Mouse (Mus musculus) erythroid progenitor cell, adult 5-6 weeks (primary cell): Measurements from ENCODE around the gene Spryd7. TPM values are rescaled to one million over a fixed set of nuclear protein-coding genes. Genes with fewer than 3 reads are reported as not detected.
"Not testable (repeated sequence)": the region's sequence is repeated elsewhere in the genome, so short reads cannot be mapped to it uniquely, and the experiment has no call there.

Experiments used
- ATAC-seq: replicated peaks from 2 replicates; pipeline ENCODE4 v1.8.0; 2016; ENCODE audit warnings: moderate number of reproducible peaks, mild to moderate bottlenecking, moderate TSS enrichment, inconsistent platforms; ENCODE audit not compliant: poor library complexity, low FRiP score, severe bottlenecking
- total RNA-seq, 2 experiments: library from RNA; stranded (forward) in 1 of 2; stranded (reverse) in 1 of 2; fragments of 150-400 nt in 1 of 2; fragments of 186-747, 209-891 nt in 1 of 2; gene quantifications; 2 replicates each; pipeline versions ENCODE4 v1.2.3 to v1.2.4; 2015 to 2017; ENCODE audit warnings: low replicate concordance in 2 of 2

The Spryd7 gene
- total RNA-seq (2015; ENCODE audit: low replicate concordance) = 1.4 TPM in 1 of 2 replicates, not detected in the other
- 0.77 and 3.3 TPM in 2 replicates for total RNA-seq (2017; ENCODE audit: low replicate concordance)

DNA sequence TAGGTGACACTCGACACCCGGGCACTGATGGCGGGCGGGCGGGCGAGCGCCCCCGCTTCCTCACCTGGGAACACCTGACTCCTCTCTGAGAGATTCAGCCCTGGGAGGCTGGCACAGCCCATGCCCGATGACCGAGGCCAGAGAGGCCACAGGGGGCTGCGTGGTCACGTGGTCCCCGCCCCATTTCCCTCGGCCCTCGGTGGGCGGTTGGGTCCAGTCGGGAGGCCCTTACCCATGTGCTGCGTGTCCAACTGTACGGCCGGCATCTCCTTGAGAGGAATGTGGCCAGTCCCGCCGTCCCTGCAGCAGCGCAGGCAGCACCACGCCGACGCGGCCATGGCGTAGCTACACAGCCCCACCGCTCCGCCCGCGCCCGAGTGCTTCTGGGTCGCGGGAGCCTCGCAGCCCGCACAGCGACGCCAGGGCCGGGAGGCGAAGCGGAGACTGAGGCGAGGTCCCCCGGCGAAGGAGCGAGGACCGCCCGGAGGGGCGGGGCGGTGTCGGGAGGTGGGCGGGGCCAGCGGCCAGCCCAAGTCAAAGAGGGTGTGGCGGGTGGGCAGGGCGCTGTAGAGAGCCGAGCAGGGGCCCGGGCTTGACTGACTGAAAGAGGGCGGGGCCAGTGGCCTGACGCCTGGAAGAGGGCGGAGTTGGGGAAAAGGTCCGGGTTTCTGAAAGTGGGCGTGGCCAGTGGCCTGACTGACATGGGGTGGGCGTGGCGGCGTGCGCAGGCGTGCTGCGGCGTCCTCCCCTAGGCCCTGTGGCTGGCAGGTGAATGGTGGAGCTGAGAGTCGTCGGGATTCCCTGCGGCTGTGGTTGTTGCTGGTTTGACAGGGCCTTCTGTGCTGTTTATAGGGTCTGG lies at the start of gene Spryd7:
TSS of gene Spryd7 (minus strand) at position 598 of the 859 bp plus-strand sequence.
- ATAC-seq = peak; percentile 93

DNA sequence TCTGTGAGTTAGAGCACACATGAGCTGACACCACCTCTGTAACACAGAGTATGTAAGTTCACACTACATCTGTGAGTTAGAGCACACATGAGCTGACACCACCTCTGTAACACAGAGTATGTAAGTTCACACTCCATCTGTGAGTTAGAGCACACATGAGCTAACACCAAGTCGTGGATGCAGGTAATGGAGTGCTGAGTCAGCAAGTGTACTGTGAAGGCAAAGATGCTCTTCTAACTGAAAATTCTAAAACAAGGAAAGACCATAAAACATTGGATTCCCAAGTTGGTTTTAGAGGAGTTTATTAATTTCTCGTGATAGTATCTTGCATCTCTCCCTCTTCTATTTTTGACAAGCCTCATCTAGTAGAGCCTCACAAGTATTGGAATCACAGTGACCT lies 49.4 kb upstream of the Spryd7 start:
- ATAC-seq = not testable (repeated sequence)

GRCm38 (mm10) chr14:61604081-61604480 lies 47.4 kb upstream of the Spryd7 start:
- no peak for ATAC-seq

- ATAC-seq = no peak
These were observed 46.5 kb upstream of the Spryd7 start for GRCm38 (mm10) chr14:61603069-61603755.

DNA sequence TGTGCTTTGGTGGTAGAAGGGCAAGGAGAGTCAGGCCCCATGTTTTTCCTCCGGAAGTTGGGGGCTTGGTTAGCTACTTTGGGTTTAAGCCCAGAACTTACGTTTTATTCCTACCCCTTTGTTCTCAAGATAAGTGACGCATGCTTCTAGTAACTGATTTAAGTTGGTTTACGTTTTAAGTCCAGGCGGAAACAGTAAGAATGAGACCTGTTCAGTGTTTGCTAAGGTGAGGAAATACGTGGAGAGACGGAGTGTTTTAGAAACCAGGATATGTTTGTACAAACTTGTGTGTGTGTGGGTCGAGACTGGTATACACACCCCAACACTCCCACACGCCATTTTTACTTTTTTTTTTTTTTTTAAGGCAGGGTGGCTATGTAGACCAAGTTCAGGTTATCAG lies 44.7 kb upstream of the Spryd7 start:
- no peak for ATAC-seq

DNA sequence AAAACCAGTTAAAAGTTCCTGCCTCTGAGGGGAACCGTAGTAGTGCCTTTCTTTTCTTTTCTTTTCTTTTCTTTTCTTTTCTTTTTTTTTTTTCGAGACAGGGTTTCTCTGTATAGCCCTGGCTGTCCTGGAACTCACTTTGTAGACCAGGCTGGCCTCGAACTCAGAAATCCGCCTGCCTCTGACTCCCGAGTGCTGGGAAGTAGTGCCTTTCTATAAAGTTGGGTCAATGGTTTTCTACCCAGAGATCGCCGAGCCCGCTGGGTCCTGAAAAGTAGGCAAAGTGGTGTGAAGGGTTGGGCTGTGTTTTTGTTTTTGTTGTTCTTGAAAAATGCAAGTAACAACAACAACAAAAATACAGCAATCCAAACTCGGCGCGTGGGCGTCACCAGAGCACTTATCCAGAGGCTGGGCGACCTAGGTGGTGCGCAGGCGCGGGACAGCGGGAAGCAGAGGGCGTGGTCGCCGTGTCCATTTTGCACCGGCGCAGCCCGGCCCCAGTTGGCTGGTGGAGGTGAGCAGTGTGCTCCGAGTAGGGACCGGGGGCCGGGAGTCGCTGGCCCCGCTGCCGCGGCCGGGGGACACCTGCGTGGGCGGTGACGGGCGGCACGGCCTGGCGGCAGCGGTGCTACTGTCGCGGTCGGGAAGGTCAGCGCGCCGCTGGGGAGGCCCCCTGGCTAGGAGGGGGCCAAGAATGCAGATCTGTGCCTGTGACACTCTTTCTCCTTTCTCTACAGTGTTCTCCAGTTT lies 42.5 kb upstream of the Spryd7 start:
- peak; percentile 100 for ATAC-seq

- ATAC-seq = no peak
These were observed 41.3 kb upstream of the Spryd7 start, which contains the start of gene Trim13 for GRCm38 (mm10) chr14:61597968-61598367. Gene Trim13, plus strand, starts transcription at chr14:61598247.

DNA sequence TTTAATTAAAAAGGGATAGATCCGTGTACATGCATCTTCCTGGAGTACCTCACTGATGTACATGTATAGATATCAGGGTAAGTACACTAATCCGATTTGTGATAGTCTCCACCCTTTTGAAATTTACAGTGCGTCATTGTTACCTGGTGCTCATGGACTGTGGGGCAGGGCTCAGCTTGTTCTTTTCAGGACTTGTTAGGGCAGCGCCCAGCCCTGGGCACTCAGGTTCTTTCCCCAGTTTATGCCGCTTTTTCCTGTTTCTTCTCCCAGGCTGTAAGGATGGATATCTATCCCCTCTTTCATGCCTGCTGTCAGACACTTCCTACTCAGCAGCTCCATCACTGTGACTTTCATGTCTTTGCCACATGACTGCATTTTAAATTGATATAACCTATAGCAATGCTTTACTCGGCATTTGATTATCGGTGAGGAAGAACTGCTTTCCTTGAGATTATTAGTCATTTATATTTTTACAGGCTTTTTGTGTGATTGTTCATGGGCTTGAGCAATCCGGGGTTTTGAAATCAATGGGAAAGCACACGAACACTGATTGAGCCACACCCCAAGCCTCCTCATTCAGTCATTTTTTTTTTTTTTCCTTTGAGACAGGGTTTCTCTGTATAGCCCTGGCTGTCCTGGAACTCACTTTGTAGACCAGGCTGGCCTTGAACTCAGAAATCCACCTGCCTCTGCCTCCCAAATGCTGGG lies 40.2 kb upstream of the Spryd7 start:
- ATAC-seq = no peak

GRCm38 (mm10) chr14:61589288-61590065 lies 32.8 kb upstream of the Spryd7 start:
- no peak for ATAC-seq

DNA sequence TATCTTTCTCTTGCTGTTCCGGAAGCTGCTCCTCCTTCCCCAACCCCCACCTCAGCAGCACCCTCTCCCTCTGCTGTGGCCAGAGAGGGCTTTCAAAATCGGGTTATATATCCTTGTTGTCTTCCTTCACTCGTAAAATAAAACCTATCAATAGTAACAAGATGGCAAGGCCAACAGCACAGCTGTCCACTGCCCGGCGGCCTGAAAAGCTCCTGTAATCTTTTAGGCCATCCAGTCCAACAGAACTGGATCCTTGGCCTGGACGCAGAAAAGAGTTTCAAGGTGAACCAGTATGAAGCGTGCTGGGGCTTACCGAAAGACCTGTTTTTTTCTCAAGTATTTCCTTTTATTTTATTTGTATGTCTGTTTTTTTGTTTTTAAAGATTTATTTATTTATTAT lies 19.3 kb upstream of the Spryd7 start:
- ATAC-seq = no peak

DNA sequence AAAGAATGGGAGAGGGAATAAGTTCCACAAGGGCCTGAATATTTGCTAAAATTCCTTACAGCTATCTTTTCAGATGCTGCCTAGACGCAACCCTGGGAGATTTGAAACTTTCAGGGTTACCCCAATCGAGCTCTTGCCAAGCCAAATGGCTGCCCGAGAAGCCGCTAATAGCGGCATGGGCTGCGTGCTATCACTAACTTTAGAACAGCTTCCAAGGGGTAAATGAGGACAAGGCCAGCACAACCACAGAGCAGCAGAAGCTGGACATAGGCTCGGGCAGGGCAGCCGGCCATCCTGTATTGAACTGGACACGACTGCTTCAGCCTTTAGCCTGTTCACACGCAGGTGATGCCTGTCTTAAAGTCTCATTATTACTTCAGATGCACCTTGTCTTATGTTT lies 18.4 kb upstream of the Spryd7 start:
- ATAC-seq = no peak

DNA sequence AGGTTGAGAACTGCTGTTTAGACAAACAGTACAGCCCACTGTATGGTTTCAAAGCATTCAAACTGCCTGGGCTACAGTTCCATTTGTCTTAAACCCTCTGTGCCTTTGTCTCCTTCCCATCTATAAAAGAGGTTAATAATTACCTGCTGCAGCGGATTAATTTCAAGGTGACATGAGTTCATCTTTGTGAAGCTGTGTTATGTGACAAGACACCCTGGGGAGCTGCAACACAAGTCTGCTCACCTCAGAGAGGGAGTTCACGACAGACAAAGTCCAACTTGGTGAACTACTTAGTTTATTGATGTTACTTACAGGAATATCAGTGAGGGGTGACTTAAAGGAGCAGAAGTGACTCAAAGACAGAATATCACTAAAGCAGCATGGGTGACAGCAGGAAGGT lies 15.4 kb upstream of the Spryd7 start:
- ATAC-seq = no peak

DNA sequence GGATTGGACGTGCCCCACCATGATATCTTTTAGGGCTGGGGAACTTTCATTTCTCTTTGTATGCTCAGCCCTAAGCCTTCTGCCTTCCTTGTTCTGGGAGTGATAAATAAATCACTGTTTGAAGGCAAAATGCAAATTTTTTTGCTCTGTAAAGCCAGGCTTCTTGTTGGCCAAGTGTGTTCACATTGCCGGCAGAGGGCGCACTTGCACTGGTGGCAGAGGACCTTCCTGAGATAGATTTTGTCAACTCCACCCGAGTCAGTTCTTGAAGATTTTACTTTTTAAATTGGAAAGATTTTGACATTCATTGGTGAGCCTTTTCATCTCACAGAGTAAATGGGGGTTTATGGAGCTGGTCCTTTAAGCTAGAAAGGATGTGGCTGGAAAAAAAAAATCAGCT lies 14.7 kb upstream of the Spryd7 start:
- ATAC-seq = peak; percentile 75

DNA sequence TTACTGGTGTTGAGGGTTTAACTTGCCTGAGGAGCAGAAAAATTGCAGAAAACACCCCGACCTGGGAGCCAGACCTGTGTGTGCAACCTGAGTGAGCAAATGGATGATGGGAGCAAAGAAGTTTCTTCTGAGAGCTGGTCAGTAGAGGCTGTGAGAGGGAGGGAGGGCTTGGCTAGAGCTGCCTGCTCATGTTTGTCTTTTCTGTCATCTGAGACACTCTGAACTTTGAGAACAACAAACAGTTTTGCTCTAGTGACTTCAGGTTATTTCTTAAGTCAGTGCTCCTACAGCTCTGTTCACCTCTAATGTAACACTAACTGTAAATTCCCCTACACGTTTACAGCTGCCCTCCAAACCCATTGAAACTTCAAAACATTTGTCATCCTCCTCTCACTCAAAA lies 12.7 kb upstream of the Spryd7 start:
- no peak for ATAC-seq

- not testable (repeated sequence) for ATAC-seq
These were observed 9.5 kb upstream of the Spryd7 start for GRCm38 (mm10) chr14:61566211-61566610.

GRCm38 (mm10) chr14:61559856-61560255 lies 3.2 kb upstream of the Spryd7 start:
- ATAC-seq = no peak

- ATAC-seq = no peak
These were observed 2.2 kb upstream of the Spryd7 start for GRCm38 (mm10) chr14:61558901-61559300.

GRCm38 (mm10) chr14:61555931-61556288 lies 776 bp downstream of the Spryd7 start:
- no peak; the same call in 1 of the 2 replicates for ATAC-seq

GRCm38 (mm10) chr14:61548614-61549013 lies 8.1 kb downstream of the Spryd7 start:
- ATAC-seq = no peak
